Mouse (Mus musculus) retina, adult 2 months (tissue): ENCODE measurements around the gene Prdm1.

Experiments used
- DNase-seq: peaks from one replicate; pipeline ENCODE4 v3.0.0-alpha.2; 2012; ENCODE audit warnings: low read depth, low spot score

Gene Prdm1

DNA sequence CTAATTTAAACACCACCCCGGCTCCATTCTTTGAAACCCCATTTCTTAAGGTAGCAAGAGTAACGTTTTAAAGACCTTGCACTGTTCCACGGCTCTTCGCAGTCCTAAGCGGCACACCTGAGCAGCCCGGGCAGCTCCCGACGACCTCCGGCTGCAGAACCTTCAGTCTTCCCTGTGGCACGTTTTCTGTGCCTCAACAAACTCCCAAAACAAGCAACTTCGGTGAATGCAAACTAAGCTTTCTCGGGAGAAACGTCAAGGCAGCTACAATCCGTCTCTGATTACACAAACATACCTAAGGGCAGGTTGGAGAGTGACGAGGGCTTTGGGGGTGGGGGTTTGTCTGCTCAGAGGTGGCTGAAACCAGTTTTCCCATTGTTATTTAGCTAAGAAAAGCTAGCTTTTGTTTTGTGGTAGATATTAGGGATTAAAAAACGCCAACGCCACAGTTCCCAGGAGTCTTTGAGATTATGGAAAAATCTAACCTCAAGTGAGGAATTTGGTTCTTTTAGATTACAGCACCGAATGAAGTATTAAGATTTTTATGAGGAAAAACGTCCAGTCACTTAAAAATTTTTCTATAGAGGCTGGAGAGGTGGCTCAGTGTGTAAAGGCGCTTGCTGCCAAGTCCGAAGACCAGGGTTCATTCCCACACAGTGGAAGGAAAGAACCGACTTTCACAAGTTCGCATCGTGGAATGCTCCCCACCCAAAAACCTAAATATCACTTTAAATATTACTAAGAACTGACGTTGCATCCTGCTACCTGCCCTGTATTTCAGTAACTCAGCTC, at the start of gene Prdm1:
Gene Prdm1, minus strand, starts transcription at position 211 of the 792 bp plus-strand sequence.
- no peak for DNase-seq

DNA sequence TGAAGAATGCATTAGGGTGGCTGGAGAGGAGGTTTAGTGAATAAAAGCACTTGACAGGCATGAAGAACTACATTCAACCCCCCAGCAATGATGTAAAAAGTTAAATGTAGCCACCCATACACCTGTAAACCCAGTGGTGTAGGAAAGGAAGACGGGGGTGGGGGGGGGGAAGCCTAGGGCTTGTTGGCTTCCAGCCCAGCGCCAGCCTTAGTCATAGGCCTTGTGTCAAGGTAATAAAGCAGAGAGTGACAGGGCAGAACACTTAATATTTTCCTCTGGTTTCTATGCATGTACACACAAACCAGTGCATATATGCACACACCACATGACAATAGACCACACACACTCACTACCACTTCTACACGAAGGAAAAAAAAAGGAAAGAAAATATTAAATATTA, 37.7 kb upstream of the Prdm1 start:
- DNase-seq = no peak

DNA sequence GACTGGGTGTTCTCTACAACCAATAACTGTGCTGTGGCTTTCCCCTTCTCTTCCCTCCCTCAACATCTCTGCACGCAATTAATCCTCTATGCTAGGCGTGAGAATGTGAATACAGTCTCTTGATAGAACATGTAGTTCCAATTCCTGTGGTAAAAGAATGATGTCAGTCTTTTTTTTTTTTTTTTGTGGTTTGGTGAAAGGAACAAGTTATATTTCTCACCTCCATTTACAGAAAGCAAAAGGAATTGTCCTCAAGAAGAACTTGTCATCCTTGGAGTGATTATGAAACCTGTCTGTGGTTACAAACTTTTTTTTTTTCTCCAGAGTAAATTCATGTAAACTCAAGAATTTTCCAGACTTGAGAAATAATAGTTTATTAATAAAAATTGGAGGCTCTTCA, 36.8 kb upstream of the Prdm1 start:
- DNase-seq = no peak

DNA sequence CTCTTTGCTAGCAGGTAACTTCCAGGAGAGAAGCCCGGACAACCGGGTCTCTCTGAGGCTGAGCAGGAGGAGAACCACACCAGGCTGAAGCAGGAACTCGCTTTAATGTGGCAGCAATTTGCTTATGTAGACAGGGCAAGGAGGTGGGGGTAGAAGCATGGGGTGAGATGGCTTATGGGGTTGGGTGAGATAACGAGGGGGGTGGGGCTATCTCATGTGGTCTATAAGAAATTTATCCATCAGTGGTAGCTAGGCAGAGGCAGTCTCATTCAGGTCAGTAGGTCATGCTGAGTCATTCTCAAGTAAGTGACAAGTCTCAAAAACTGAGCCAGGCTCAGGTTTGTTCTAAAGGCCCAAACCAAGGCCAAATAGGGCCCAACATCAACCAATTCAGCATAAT, 28.5 kb upstream of the Prdm1 start:
- DNase-seq = no peak

DNA sequence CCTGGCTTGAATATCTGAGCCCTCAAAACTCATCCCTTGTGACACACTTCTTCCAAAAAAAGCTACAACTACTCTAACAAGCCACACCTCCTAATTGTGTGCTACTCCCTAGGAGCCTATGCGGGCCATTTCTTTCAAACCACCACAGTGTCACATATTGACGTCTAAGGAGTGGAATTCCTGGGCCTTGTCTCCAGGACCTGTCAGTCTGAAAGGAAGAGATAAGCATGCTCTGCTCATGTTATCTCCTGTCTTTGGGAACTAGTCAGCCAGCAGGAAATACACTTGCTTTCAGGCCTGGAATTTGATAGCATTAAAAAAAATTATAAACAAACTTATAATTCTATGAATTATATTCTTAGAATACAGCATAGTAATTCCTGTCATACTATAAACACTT, 27.0 kb upstream of the Prdm1 start:
- DNase-seq = no peak

DNA sequence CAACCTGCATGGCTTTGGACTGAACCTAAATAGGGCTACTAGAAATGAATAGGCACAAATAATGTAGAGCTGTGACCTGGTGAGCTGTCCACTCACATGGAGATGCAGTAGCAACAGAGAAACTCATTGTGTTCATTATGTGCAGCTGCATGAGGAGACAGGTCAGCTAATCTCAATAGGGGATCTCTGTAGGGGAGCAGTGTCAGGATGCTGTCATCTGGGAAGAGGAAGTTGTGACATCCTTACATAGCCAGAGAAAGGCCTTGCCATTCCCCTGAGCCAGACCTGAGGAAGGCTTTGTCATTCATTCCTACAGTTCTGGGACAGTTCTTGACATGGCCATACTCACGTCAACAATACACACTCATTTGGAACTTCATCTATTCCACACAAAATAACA, 25.3 kb upstream of the Prdm1 start:
- no peak for DNase-seq

DNA sequence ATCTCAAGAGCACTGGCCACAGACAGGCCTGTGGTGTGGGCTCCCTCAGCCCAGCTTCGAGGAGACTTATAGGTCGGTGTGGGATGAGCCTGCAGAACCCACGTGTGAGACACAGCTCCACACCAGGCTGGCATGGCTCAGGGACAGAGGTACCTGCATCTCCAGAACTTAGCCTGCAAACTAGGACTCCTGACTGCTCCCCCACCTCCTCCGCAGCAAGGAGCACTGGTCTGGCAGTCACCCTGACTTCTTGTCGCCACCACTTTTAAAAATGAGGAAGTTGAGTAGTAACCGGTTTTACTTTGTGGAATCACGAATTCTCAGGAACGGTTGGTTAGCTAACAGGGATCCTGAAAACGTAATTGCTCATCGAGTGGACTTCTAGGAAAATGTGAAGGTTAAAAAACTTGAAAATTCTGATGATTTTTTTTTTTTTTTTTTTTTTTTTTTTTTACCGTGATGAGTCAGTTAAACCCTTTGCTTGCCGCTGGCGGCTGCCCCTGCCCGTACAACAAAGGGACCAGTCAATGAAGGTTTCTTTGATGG, 10.8 kb upstream of the Prdm1 start:
- no peak for DNase-seq

DNA sequence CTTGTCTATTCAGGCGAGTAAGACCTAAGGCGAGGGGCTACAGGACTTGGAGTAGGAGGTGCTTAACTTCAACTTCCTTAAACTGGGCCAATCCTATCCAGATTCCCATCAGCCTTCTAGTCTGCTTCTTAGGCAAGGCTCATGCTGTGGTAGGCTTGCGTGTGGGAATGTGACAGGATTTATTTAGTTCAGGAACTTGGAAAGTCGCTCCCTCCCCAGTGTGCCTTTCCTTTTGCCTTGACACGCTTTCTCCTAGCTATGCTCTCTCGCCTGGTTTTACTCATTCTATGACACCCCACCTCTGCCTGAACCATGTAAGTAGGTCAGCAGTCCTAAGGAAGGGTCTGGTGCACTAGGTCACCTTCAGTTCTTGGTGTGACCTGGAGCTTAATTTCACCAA, 9.8 kb upstream of the Prdm1 start:
- DNase-seq = no peak

DNA sequence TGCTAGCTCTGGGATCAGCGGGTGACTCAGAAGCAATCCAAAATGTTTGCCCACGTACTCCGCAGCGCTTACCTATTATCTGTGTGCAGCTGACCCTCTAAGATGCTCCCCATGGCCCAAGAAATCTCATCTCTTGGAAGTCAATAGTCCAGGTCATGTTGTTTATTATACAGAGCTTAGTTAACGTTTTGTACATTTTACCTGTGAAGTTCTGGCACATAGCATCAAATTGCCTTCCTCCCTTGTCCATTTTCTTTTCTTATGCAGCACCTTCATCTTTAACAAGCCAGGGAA, 1.7 kb upstream of the Prdm1 start:
- DNase-seq = no peak

DNA sequence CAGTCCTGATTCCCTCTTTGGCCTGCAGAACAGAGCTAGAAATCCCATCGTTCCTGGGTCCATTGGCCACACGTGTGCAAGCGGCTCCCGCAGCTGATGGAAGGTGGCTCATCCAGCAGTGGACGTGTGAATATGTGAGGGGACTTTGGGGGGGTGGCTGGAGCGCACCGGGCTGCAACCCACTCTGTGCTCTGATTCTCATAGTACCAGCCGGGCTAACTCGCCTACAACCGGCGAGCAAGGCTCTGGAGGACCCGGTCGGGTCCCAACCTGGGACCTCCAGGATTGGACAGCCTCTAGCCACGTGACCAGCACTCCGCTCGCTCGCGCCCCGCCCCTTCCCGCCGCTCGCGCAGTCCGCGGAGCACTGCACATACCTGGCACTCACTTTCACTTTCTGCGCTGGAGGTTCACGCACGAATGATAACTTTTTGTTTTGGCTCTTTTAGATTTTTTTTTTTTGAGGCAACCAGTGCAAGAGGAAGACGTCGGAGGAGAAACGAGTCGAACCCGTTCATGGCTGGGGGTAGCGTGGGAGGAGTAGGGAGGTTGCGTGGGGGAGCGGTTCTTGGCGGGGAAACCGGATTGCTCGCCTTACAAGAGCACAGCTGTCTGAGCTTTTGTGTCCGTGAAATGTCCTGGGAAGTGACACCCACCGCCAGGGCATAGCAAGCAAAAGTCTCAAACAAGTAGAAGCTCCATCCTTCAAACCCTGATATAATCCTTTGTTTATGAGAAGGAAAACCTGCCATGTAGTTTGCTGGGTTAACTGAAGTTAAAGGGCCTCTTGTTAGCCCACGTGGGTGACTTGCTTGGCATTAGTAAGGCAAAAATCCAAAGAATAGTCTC, 1.1 kb upstream of the Prdm1 start:
- peak; percentile 68 for DNase-seq

DNA sequence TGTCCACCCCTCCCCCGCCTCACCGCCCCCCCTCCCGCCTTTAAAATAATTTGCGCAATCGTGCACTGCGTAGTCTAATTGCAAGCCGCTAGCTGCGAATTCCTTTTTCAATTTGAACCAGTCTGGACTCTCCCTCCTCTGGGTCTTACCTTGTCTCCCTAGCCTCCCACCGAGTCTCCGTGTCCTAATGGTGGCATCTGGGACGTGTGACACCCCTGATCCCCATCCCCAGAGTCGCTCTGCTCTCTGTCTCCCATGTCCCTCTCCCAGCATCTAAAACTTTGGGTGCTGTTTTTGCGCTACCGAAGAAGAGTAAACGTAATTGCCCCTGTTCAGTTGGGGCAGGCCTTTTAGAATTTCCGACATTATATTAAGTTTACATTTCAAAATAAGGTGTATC, 650 bp downstream of the Prdm1 start:
- no peak for DNase-seq

DNA sequence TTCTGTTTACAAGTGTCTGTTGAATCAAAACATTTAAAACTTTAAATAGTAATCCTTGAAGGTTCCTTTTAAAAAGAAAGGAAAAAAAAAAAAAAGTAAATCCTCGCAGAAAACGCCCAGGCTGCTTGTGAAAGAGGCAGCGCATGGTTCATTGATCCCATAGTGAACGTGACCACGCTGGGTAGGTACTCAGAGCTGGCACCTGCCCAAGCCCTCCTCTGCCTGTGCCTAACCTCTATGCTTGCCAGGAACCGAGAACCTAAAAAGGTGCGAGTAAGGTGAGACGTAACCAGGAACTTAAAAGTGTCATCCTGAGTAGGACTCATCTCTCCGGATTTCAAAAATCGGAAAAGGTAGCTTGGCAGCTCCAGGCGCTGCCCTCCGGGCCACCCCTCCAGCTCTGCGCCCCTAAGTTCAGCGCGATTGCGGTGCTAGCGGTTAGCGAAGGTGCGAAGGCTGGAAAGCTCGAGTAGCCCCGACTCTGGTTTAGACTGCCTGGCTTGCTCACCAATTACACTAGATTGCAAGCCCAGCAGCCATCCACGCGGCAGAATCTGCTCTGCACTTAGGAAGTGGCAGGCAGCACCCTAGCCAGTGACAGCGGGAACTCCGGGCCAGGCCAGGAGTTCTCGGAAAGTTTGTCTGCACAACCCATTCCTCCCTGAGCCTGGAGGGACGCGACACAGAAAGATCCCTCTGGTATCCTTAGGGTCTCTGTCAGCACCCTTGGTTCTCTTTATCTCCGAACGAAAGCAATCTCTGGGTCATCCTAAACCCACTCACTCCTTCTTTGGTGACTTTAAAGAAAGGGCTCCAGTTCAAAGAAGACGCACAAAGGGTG, 1.3 kb downstream of the Prdm1 start:
- DNase-seq = no peak

DNA sequence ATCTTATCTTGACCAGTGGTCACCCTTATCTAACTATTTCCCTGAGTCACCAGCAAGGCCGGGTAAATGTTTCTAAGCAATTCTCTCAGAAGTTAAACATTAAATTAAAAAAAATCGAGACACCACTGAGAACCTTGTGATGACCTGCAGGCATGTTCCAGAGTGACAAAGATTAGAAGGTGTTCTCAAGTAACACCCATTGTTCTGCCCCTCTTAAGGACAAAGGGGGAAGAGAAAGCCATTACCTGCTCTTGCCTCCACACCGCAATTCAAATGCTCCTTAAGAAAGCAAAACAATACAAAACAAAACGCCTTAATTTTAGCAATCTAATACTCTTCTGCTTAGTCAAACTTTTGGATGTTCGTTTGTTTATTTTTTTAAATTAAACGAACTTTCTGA, 8.1 kb downstream of the Prdm1 start:
- no peak for DNase-seq

DNA sequence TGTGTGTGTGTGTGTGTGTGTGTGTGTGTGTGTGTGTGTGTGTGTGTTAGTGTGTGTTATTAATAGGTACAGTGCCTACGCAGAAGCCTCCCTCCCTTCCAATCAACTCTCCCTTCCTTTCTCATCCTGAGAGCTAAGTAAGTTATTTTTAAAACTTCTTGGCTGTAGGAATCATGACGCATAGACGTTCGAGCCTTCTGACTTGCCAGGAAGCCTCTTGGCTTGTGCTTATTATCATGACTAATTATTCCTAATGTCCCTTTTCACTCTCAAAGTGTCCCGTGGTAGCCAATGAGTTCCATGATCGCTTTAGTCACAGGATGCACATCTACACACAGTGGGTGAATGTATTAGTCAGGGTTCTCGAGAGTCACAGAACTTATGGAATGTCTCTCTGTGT, 9.7 kb downstream of the Prdm1 start:
- no peak for DNase-seq

DNA sequence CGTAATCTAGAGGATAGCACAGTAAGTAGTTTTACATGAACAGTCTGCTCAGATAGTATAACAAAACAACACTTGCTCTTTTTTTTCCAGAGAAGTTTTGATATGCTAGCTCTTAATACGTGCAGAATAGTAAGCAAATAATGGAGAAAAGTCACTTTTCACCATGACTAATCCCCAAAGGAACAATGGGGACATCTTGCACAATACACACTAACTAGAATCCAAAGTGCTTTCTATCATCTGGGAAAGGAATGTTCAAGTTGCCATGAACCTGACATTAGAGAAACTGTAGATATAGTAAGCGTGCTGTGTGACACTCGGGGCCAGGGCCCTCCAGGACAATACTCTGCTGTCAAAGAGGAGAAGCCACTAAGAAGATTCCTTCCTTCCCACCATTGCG, 15.2 kb downstream of the Prdm1 start:
- DNase-seq = no peak

DNA sequence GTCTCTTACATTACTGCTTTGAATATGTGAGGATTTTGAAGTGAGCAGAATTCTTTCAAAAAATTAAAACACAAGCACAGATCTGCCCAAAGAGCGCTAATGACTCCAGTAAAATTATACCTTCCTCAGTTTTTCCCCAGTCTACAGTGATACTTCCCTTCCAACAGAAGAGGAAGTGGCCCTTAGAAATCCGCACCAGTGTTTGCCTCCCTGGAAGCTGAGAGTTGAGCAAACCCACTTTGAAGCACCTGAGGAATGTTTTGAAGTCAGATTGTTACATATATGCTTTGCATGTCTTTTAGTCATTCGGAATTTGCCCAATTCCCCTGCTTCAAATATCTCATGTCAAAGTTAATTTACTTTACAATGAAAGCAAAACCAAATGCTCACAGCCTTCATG, 17.3 kb downstream of the Prdm1 start:
- DNase-seq = no peak

DNA sequence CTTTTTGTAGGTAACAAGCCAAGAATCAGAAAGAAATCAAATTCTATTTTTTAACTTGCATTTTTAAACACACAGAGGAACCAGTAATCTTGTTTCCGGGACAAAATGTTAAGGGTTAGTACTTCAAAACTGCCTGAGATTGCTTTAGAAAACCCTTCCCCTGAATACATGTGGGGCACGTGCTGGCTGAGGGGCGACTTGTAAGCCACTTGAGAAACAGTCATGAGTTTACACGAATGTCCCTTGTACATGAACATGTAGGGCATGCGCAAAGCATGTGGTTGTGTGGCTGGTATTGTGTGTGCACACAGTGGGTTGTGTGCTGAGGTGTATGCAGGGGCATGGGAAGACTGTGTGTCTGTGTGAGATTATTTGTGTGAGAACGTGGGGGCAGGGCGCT, 19.7 kb downstream of the Prdm1 start:
- DNase-seq = no peak

DNA sequence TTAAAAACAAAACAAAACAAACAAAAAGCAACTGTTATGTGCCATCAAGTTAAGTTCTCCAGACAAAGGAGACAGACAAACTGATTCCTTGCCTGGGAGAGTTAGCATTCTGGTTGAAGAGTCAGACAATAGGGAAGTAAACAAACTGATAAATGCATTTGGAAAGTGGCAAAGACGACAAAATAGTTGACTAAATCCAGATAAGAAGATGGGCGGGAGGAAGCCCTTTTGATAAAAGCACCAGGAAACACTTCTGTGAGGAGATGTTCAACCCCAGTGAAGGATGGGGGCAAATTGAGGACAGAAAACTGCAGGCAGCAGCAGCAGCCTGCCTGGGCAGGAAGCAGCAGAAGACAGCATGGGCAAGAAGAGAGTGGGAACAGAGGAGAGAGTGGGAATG, 20.3 kb downstream of the Prdm1 start:
- DNase-seq = no peak

DNA sequence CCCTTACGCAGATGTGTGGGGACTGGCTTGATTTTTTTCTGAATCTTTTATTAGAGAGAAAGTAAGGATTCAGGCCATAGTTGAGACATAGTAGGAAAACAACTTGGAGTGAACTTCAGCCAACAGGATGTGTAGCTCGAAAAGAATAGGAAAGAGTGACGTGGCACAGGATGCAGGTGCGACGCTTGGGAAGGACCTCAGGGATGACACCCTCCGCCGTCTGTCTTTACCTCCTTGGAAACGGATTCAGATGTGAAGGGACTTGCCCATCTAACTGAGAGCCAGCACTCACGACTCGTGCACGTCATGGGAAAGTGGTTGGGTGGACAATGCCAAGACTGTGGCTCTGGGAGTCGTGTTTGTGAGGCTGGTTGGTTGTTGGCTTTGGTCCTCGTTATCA, 25.4 kb downstream of the Prdm1 start:
- no peak for DNase-seq

DNA sequence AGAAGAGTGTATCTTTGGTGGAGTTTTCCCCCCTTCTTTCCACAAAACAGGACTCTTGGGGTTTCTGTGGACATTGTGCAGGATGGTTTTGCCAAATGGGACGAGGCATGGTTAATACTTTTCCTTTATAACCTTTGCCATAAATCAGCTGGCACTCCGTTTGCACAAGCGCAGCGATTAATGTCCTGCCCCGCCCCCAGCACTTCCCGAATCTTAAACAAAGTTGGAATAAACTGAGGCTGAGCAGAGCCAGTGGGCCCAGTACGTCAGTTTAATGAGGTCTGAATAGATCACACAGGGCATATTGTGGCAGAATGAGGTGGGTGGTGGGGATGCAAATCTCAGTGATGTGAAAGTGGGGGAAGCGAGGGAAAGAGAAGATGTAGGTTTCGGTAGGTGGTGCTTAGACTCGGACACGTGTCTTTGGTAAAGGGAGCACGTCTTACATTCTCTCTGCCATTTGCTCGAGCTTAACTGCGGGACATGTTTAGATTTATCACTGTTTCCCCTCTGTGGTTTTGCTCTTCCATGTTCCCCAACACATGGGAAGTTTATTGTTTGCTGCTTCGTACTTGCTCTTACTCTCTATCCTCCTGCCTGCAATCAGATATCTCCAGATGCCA, 28.3 kb downstream of the Prdm1 start:
- no peak for DNase-seq

DNA sequence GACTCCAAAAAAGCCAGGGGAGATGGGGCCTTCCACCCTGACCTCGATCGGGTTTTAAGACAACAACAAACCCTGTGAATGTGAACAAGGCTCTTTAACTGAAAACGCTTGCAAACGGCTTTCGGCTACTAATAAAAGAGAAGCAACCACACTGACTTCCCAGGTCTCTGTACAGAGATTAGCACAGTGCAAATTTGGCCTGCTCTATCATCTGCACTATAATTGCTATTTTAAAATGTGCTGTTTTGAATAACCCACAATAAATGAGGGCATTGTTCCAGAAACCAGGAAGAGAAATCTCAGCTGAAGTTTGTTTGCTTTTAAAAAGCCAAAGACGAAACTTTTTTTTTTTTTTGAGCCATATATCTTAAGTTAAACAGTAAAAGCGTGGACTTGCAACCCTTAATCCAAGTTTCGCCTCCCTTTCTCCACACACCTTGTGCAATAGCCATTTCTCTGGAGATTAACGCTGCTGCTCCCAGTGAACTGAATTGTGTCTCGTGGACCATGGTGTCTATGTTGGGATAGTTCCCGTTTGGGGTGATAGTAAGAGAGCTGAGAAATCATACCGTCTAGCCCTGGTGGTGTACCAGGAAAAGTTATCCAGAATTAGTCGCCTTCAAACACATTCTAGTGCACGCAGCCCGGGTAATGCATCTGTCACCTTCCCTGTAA, 34.3 kb downstream of the Prdm1 start:
- DNase-seq = no peak
